Mouse (Mus musculus): ENCODE measurements at regions not wholly inside any gene's neighbourhood (a gene's known extent, or its start where the extent isn't known, plus 50 kb on each side); places are given as distances from the start of the nearest gene placed in this dataset.

DNA sequence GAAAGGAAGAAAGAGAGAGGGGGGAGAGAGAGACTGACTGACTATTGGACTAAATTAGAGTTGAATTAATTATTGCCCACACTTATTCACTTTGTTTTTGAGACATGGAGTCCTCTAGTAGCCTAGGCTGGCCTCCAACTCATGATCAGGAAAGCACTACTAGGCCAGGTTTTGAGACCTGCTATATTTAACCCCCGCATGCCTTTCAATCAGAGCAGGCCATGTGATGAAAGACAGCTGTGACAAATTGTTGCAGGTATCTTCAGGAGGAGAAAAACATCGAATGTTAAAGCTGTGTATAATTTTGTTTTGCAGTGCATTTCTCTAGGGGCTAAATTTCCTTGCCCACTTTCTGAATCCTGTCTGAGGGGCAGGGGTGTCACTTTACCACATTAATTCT, 53.1 kb upstream of the Lrig2 start:
- TF ChIP-seq CTCF (IDR thresholded peaks at IDR 0.05; ENCODE audit: control insufficient read depth, insufficient read depth, insufficient replicate concordance, low read depth, low read length) (no peak), POLR2A (IDR thresholded peaks at IDR 0.05; ENCODE audit: control insufficient read depth, low read depth, low read length) (no peak)

Measured in testis, adult 2 months (tissue).